Mouse (Mus musculus) limb, embryonic 11.5 days (tissue): ENCODE data around the gene Otulin. TPM values are rescaled to one million over a fixed set of nuclear protein-coding genes. Genes with fewer than 3 reads are reported as not detected.

ENCODE experiments used
- ATAC-seq: fragments of 200-750 bp; cut with Nextera tagmentation; 2 replicates; pipeline ENCODE4 v1.8.0; 2017; ENCODE audit warnings: low read depth; ENCODE audit not compliant: insufficient number of reproducible peaks, low FRiP score, low TSS enrichment
- DNase-seq: peaks from one replicate; pipeline ENCODE4 v3.0.0-alpha.2; 2015; ENCODE audit warnings: low spot score
- H3K27ac ChIP-seq: fragments of 300-500 bp; sonication (generic); replicated peaks from 2 replicates; pipeline ENCODE4 v1.5.1; 2014; ENCODE audit warnings: low read depth, mild to moderate bottlenecking, low read length
- H3K27me3 ChIP-seq: fragments of 300-500 bp; sonication (generic); 2 replicates; pipeline ENCODE4 v1.6.1; 2014; ENCODE audit warnings: mild to moderate bottlenecking, low read length, mixed read lengths; ENCODE audit not compliant: control insufficient read depth, insufficient read depth
- H3K36me3 ChIP-seq: fragments of 300-500 bp; sonication (generic); 2 replicates; pipeline ENCODE4 v1.6.1; 2014; ENCODE audit warnings: mild to moderate bottlenecking, low read length, moderate library complexity, mixed read lengths; ENCODE audit not compliant: control insufficient read depth, insufficient read depth
- H3K4me1 ChIP-seq: fragments of 300-500 bp; sonication (generic); 2 replicates; pipeline ENCODE4 v1.6.1; 2014; ENCODE audit warnings: low read length, mixed read lengths; ENCODE audit not compliant: control insufficient read depth, insufficient read depth
- H3K4me2 ChIP-seq: fragments of 300-500 bp; sonication (generic); 2 replicates; pipeline ENCODE4 v1.6.1; 2014; ENCODE audit warnings: low read depth, mild to moderate bottlenecking, moderate library complexity; ENCODE audit not compliant: severe bottlenecking
- H3K4me3 ChIP-seq: fragments of 300-500 bp; sonication (generic); 2 replicates; pipeline ENCODE4 v1.5.1; 2014; ENCODE audit warnings: low read depth, low read length
- H3K9ac ChIP-seq: fragments of 300-500 bp; sonication (generic); 2 replicates; pipeline ENCODE4 v1.6.1; 2014; ENCODE audit warnings: mild to moderate bottlenecking, low read length
- H3K9me3 ChIP-seq: fragments of 300-500 bp; sonication (generic); 2 replicates; pipeline ENCODE4 v1.6.1; 2016; ENCODE audit warnings: low read length; ENCODE audit not compliant: control insufficient read depth
- WGBS: fragments of 180-500 bp; shearing (Covaris S2); extraction: QIAGEN DNeasy Blood & Tissue Kit; methylation state at CpG from one replicate; pipeline ENCODE4 v1.1.7; 2014; 5-methylcytosine and 5-hydroxymethylcytosine counted together
- polyA plus RNA-seq: library from polyadenylated mRNA; unstranded; fragments of >200 nt; fragmentation: Nextera tagmentation; extraction: Ambion mirVana; gene quantifications from 2 replicates; pipeline ENCODE4 v1.2.1, GENCODE M21; 2014

The Otulin gene
- polyA plus RNA-seq, 1 experiment from 2014 or later, result 38.0 TPM

DNA sequence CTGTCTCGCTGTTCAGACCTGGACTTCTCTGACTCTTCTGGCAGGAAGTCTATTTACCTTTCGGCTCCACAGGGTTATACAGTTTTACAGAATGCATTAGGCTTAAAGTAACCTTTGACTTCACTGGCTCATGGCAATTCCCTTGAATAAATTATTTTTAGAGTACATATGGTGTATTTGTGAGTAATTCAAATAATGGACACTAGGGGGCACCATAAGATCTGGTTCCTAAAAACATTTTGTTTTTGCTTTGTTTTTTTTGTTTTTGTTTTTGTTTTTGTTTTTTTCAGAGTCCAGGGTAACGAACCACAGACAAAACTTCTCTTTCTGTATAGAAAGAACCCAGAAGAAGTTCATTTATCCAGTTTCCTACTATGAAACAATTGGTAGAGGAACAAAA lies 17.2 kb upstream of the Otulin start:
- 42% methylated on average over 3 of the region's 3 CpGs for WGBS
- H3K4me1 ChIP-seq, result no peaks in the 10 kb centered on the region

GRCm38 (mm10) chr15:27646665-27647064 lies 16.2 kb upstream of the Otulin start:
- 93% methylated on average over 8 of the region's 8 CpGs for WGBS
- no peaks in the 10 kb centered on the region for H3K9me3 ChIP-seq
- H3K9ac ChIP-seq, result no peak overlapping the region
- H3K4me2 ChIP-seq, result no peak overlapping the region
- no peaks in the 10 kb centered on the region for H3K4me1 ChIP-seq
- DNase-seq (no peak), ATAC-seq (no peak)
- H3K27ac ChIP-seq, result no peak overlapping the region
- H3K36me3 ChIP-seq, result no peaks in the 10 kb centered on the region
- no peak overlapping the region for H3K4me3 ChIP-seq
- H3K27me3 ChIP-seq, result no peaks in the 10 kb centered on the region

More for the DNA sequence above, 17.2 kb upstream of the Otulin start:
- H3K4me2 ChIP-seq, result no peak overlapping the region
- no peaks in the 10 kb centered on the region for H3K36me3 ChIP-seq
- H3K4me3 ChIP-seq, result no peak overlapping the region
- H3K27ac ChIP-seq, result no peak overlapping the region
- H3K27me3 ChIP-seq, result no peaks in the 10 kb centered on the region
- no peaks in the 10 kb centered on the region for H3K9me3 ChIP-seq
- no peak overlapping the region for H3K9ac ChIP-seq
- DNase-seq (no peak), ATAC-seq (no peak)

GRCm38 (mm10) chr15:27645250-27645649 lies 14.8 kb upstream of the Otulin start:
- no peak overlapping the region for H3K9ac ChIP-seq
- WGBS, result 85% methylated on average over 3 of the region's 3 CpGs

DNA sequence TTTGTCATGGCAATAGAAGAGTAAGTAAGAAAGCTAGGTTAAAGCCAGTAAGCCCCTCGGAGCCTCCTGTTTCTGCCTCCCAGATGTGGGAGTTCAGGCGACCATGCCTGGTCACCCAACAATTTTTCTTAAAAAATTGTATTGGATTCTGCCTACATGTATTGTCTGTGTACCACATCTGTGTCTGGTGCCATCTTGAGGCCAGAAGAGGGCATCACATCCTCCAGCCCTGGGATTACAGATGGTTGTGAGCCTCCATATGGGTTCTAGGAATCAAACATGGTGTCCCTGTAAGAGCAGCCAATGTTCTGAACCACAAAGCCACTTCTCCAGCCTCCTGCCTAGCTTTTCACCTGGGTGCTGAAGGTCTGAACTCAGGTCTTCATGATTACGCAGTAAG lies 12.4 kb upstream of the Otulin start:
- Histone ChIP-seq H3K4me3 (no peak overlapping the region), H3K9me3 (no peaks in the 10 kb centered on the region), H3K9ac (no peak overlapping the region), H3K27ac (no peak overlapping the region), H3K4me2 (no peak overlapping the region), H3K4me1 (no peaks in the 10 kb centered on the region), H3K36me3 (no peaks in the 10 kb centered on the region), H3K27me3 (no peaks in the 10 kb centered on the region)
- WGBS, result 86% methylated on average over 3 of the region's 3 CpGs
- ATAC-seq (no peak), DNase-seq (no peak)

More at GRCm38 (mm10) chr15:27645250-27645649, 14.8 kb upstream of the Otulin start:
- no peak overlapping the region for H3K4me2 ChIP-seq
- H3K9me3 ChIP-seq, result no peaks in the 10 kb centered on the region
- no peaks in the 10 kb centered on the region for H3K4me1 ChIP-seq
- ATAC-seq (no peak), DNase-seq (no peak)
- H3K27ac ChIP-seq, result no peak overlapping the region
- no peaks in the 10 kb centered on the region for H3K27me3 ChIP-seq
- no peaks in the 10 kb centered on the region for H3K36me3 ChIP-seq
- H3K4me3 ChIP-seq, result no peak overlapping the region

DNA sequence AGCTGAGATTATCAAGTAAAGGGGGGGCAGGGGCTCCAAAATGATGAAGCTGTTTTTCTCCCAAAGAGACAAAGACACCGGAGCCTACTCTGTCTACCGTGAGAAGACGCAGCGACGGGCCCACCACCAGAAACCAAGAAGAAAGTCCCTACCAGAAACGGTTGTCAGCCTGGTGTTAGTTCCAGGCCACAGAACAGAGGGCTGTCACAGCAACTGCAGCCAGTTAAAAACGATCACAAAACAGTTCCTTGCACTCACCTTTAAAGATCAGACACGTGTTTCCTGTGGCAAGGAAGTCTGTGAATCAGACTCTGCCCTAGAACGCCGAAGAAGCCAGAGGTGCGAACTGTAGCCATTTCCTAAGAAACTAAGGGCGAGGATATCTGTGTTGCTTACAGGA lies 10.7 kb upstream of the Otulin start:
- Histone ChIP-seq H3K36me3 (no peaks in the 10 kb centered on the region), H3K4me2 (no peak overlapping the region), H3K9ac (no peak overlapping the region), H3K27me3 (no peaks in the 10 kb centered on the region), H3K27ac (no peak overlapping the region), H3K4me1 (no peaks in the 10 kb centered on the region), H3K9me3 (no peaks in the 10 kb centered on the region), H3K4me3 (no peak overlapping the region)
- ATAC-seq (no peak), DNase-seq (no peak)
- 69% methylated on average over 12 of the region's 12 CpGs for WGBS

GRCm38 (mm10) chr15:27633941-27634900 lies 3.7 kb upstream of the Otulin start:
- Histone ChIP-seq H3K4me1 (peaks cover 6% of the 10 kb centered on the region), H3K36me3 (no peaks in the 10 kb centered on the region), H3K9ac (no peak overlapping the region), H3K27me3 (no peaks in the 10 kb centered on the region), H3K27ac (no peak overlapping the region), H3K9me3 (no peaks in the 10 kb centered on the region), H3K4me3 (no peak overlapping the region), H3K4me2 (no peak overlapping the region)
- DNase-seq (no peak), ATAC-seq (no peak)
- WGBS, result 86% methylated on average over 8 of the region's 8 CpGs

DNA sequence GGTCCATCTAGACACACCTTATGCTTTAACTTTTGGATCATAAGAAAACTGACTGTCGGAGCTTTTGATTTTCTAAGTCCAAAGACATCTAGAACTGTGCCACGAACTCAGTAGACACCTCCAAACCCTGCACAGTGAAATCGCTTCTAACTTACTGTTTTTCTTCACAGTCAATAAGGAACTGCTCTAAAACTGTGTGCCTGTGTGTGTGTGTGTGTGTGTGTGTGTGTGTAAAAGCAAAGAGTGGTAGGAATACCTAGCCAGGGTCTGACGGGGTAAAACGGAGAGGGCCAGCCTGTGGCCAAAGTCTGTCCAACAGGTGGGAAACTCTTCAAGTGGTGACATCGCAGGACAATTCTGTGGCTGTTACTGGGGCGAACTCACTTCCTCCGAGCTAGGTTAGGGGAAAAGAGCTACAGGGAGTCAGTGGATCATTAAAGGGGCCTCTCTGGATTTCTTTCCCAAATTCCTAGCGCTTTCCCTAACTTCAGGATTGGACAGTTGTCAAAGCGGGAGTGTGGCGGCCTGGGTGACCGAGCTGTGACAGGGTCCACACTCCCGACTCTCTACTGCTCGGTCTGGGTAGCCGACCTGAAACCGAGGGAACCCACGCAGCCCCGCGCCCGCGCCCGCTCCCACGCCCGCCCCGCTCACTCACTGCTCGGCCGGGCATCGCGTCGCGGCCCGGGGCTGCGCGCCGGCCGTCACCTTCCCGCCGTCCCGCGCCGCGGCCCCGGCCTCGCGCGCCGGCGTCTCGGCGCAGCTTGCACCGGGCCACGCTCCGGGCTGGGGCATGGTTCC lies 493 bp downstream of the Otulin start:
- ATAC-seq (peak; percentile 72), DNase-seq (peak; percentile 26)
- H3K9me3 ChIP-seq, result no peaks in the 10 kb centered on the region
- peak overlapping the region; percentile 76 for H3K9ac ChIP-seq
- H3K27me3 ChIP-seq, result no peaks in the 10 kb centered on the region
- 3% methylated on average over 50 of the region's 53 CpGs for WGBS
- peaks cover 6% of the 10 kb centered on the region for H3K4me1 ChIP-seq
- H3K27ac ChIP-seq, result no peak overlapping the region
- no peaks in the 10 kb centered on the region for H3K36me3 ChIP-seq
- peak overlapping the region; percentile 71 for H3K4me3 ChIP-seq
- H3K4me2 ChIP-seq, result peak overlapping the region; percentile 81

DNA sequence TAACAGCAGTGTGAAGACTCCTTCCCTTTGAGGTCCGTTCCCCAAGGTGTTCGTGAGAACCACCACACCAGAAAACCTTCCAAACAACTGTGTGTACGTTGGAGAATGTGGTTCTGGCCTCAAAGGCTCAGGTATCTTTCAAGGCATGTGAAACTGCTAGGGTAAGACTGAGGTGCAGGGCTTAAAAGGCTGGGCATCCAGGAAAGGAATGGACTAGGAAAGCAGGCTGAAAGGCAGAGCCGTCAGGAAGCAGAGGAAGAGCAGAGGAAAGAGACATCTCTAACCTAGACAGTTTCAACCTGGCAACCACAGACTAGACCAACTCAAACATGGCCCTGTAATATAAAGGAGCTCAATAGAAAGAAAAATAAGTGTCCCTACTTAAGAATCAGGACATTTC lies 1.4 kb downstream of the Otulin start:
- Histone ChIP-seq H3K9ac (no peak overlapping the region), H3K27ac (no peak overlapping the region)
- no peak for ATAC-seq

More for the DNA sequence above, 1.4 kb downstream of the Otulin start:
- Histone ChIP-seq H3K36me3 (no peaks in the 10 kb centered on the region), H3K27me3 (no peaks in the 10 kb centered on the region), H3K4me3 (no peak overlapping the region), H3K4me2 (no peak overlapping the region), H3K4me1 (peaks cover 6% of the 10 kb centered on the region), H3K9me3 (no peaks in the 10 kb centered on the region)
- WGBS, result 80% methylated on average over 4 of the region's 4 CpGs
- no peak for DNase-seq
